Mouse (Mus musculus) limb, embryonic 14.5 days (tissue): ENCODE data around the gene Clstn2. TPM values are rescaled to one million over a fixed set of nuclear protein-coding genes. Genes with fewer than 3 reads are reported as not detected.

Experiments
- ATAC-seq: fragments of 200-750 bp; cut with Nextera tagmentation; 2 replicates; pipeline ENCODE4 v1.8.0; 2017; ENCODE audit warnings: low read depth, moderate number of reproducible peaks, moderate TSS enrichment; ENCODE audit not compliant: low FRiP score
- DNase-seq: peaks from one replicate; pipeline ENCODE4 v3.0.0-alpha.2; 2015; ENCODE audit warnings: low spot score
- H3K27ac ChIP-seq: fragments of 300-500 bp; sonication (generic); replicated peaks from 2 replicates; pipeline ENCODE4 v1.5.1; 2014; ENCODE audit warnings: low read depth, mild to moderate bottlenecking, low read length, moderate library complexity, mixed read lengths
- H3K27me3 ChIP-seq: fragments of 300-500 bp; sonication (generic); 2 replicates; pipeline ENCODE4 v1.6.1; 2014; ENCODE audit warnings: low read length, mixed read lengths; ENCODE audit not compliant: control insufficient read depth, insufficient read depth
- H3K36me3 ChIP-seq: fragments of 300-500 bp; sonication (generic); 2 replicates; pipeline ENCODE4 v1.6.1; 2014; ENCODE audit warnings: mild to moderate bottlenecking, low read length, moderate library complexity, mixed read lengths; ENCODE audit not compliant: control insufficient read depth, insufficient read depth
- H3K4me1 ChIP-seq: fragments of 300-500 bp; sonication (generic); 2 replicates; pipeline ENCODE4 v1.6.1; 2014; ENCODE audit warnings: antibody characterized with exemption, low read length, mixed read lengths; ENCODE audit not compliant: control insufficient read depth, insufficient read depth
- H3K4me2 ChIP-seq: fragments of 300-500 bp; sonication (generic); replicated peaks from 2 replicates; pipeline ENCODE4 v1.6.1; 2014; ENCODE audit warnings: low read depth, mild to moderate bottlenecking, low read length, moderate library complexity; ENCODE audit not compliant: severe bottlenecking
- H3K4me3 ChIP-seq: fragments of 300-500 bp; sonication (generic); replicated peaks from 2 replicates; pipeline ENCODE4 v1.5.1; 2014; ENCODE audit warnings: low read length
- H3K9ac ChIP-seq: fragments of 300-500 bp; sonication (generic); 2 replicates; pipeline ENCODE4 v1.6.1; 2014; ENCODE audit warnings: mild to moderate bottlenecking, low read depth, low read length, moderate library complexity; ENCODE audit not compliant: severe bottlenecking
- H3K9me3 ChIP-seq: fragments of 300-500 bp; sonication (generic); 2 replicates; pipeline ENCODE4 v1.6.1; 2016; ENCODE audit warnings: low read length; ENCODE audit not compliant: control insufficient read depth
- POLR2A ChIP-seq: fragments of 200-500 bp; IDR thresholded peaks from 2 replicates; pipeline ENCODE4 v1.8.0; 2012; ENCODE audit warnings: inconsistent platforms, mild to moderate bottlenecking, moderate library complexity, borderline replicate concordance; ENCODE audit not compliant: insufficient read depth, insufficient read length; ENCODE audit errors: extremely low read depth
- WGBS: fragments of 180-500 bp; shearing (Covaris S2); extraction: QIAGEN DNeasy Blood & Tissue Kit; methylation state at CpG from one replicate; pipeline ENCODE4 v1.1.7; 2014; 5-methylcytosine and 5-hydroxymethylcytosine counted together
- polyA plus RNA-seq, 2 experiments: library from polyadenylated mRNA; depleted of rRNA in 1 of 2; stranded (reverse) in 1 of 2; unstranded in 1 of 2; fragments of >200 nt; fragmentation: Nextera tagmentation in 1 of 2; extraction: Ambion mirVana in 1 of 2; gene quantifications; 2 replicates each; pipeline versions ENCODE4 v1.2.1 to v1.2.3; 2012 to 2014

Clstn2 gene
- polyA plus RNA-seq, 2 experiments = 4.1 to 8.4 TPM

DNA sequence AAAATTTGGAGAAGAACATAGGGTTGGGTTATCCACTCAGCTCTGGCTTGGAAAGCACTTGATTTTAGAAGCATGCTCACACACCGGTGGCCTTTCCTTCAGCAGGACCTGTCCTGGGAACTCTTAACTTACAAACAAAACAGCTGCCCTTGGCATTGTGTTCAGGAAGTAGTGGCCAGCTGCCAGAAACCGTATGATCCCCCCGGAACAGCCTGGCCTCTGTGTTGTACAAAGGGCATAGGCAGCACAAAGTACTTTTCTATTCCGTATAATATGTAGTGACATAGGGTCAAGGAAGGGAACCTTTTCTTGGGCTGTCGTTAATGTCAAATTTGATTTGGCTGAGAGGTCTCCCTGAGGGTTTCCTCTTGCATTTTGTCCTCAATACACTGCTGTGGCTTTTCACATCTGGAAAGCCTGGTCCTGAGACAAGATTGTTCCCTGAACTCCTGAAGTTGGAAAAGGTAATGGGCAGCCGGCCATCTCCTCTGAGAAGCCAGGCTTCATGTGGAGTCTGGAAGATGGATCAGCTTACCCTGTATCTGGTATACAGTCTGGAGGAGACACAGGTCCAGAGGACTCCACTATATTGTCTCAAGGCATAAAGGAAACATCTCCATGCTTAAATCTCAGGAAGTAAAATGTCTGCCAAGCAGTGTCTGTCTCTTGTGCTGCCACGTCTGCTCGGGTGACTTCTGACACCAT, 494.8 kb downstream of the Clstn2 start:
- DNase-seq = peak; percentile 49

GRCm38 (mm10) chr9:97534196-97534595, 498.8 kb downstream of the Clstn2 start:
- no peak overlapping the region for H3K9ac ChIP-seq
- H3K4me2 ChIP-seq = no peak overlapping the region
- H3K27me3 ChIP-seq = no peaks in the 10 kb centered on the region
- 85% methylated on average over 2 of the region's 2 CpGs for WGBS
- 0 out of 2 replicates have a peak, but pooled peaks cover 2% of the 10 kb centered on the region for H3K4me1 ChIP-seq
- no peak overlapping the region for H3K27ac ChIP-seq
- no peak for TF ChIP-seq POLR2A
- no peaks in the 10 kb centered on the region for H3K36me3 ChIP-seq
- DNase-seq = no peak
- no peaks in the 10 kb centered on the region for H3K9me3 ChIP-seq
- H3K4me3 ChIP-seq = no peak overlapping the region
- no peak for ATAC-seq

More for the DNA sequence above, 494.8 kb downstream of the Clstn2 start:
- WGBS = 49% methylated on average over 8 of the region's 8 CpGs
- Histone ChIP-seq H3K27me3 (no peaks in the 10 kb centered on the region), H3K4me2 (no peak overlapping the region), H3K4me1 (0 out of 2 replicates have a peak, but pooled peaks cover 2% of the 10 kb centered on the region), H3K9ac (no peak overlapping the region), H3K4me3 (no peak overlapping the region), H3K9me3 (no peaks in the 10 kb centered on the region), H3K27ac (no peak overlapping the region), H3K36me3 (no peaks in the 10 kb centered on the region)
- no peak for TF ChIP-seq POLR2A
- peak; percentile 84 for ATAC-seq

DNA sequence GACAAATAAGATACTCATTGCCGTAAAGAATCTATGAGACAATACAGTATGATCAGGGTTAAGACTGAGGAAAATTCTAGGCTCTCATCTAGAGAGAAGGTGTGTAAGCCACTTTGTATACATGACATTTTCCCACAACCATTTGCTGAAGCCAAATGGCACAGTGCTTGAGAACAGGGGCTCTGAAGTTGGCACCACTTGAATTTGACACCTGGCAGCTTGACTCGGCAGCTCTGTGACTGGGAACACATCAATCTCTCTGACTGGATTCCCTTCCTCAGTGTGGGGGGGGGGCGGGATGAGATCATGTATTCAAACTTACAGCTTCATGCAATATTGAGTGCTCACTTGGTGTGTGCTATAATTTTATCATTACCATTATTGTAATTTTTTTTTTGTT, 499.7 kb downstream of the Clstn2 start:
- Histone ChIP-seq H3K4me2 (no peak overlapping the region), H3K36me3 (no peaks in the 10 kb centered on the region), H3K4me1 (no peaks in the 10 kb centered on the region), H3K4me3 (no peak overlapping the region), H3K9me3 (no peaks in the 10 kb centered on the region), H3K27ac (no peak overlapping the region), H3K27me3 (no peaks in the 10 kb centered on the region), H3K9ac (no peak overlapping the region)
- no peak for TF ChIP-seq POLR2A
- DNase-seq (no peak), ATAC-seq (no peak)
- 67% methylated on average over 3 of the region's 3 CpGs for WGBS

DNA sequence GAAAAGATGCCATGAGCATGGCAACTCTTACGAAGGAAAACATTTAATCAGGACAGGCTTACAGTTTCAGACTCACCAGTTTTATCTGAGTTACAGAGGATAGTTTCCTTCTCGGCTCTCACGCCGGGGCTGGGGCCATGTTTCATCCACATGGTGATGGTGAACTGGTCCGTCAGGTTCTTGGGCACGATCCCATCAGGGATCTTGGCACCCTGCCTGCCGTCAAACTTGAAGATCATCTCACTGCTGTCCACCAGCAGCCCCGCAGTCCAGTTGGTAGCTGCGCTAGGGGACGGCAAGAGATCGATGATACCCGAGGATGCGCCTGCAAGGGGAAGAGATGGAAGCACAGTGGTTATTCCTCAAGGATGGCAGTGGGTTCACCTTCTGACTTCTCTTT, 500.4 kb downstream of the Clstn2 start:
- TF ChIP-seq POLR2A = no peak
- no peak for DNase-seq
- no peaks in the 10 kb centered on the region for H3K36me3 ChIP-seq
- 88% methylated on average over 13 of the region's 13 CpGs for WGBS
- no peak overlapping the region for H3K4me2 ChIP-seq
- H3K9me3 ChIP-seq = no peaks in the 10 kb centered on the region
- H3K9ac ChIP-seq = no peak overlapping the region
- H3K27me3 ChIP-seq = no peaks in the 10 kb centered on the region
- no peaks in the 10 kb centered on the region for H3K4me1 ChIP-seq
- H3K4me3 ChIP-seq = no peak overlapping the region
- ATAC-seq = no peak
- no peak overlapping the region for H3K27ac ChIP-seq

- H3K4me3 ChIP-seq = no peak overlapping the region
- H3K27me3 ChIP-seq = no peaks in the 10 kb centered on the region
- no peak for DNase-seq
- H3K36me3 ChIP-seq = no peaks in the 10 kb centered on the region
- 95% methylated on average over 1 of the region's 1 CpGs for WGBS
- no peaks in the 10 kb centered on the region for H3K9me3 ChIP-seq
- no peak overlapping the region for H3K4me2 ChIP-seq
- H3K27ac ChIP-seq = no peak overlapping the region
- no peak for TF ChIP-seq POLR2A
- H3K4me1 ChIP-seq = no peaks in the 10 kb centered on the region
- H3K9ac ChIP-seq = no peak overlapping the region
- no peak for ATAC-seq
Observed at GRCm38 (mm10) chr9:97527926-97528325, 505.1 kb downstream of the Clstn2 start.
